Mouse (Mus musculus) adrenal gland, postnatal 14 days (tissue): Measurements from ENCODE around the gene Chm. TPM values are rescaled to one million over a fixed set of nuclear protein-coding genes. Genes with fewer than 3 reads are reported as not detected.
A peak's percentile ranks its signal among the peaks of the same experiment; 100 is the strongest.
"Not testable (repeated sequence)": the region's sequence is repeated elsewhere in the genome, so short reads cannot be mapped to it uniquely, and the experiment has no call there.

Experiments
- DNase-seq: peaks from one replicate; pipeline ENCODE4 v3.0.0; 2021; ENCODE audit warnings: mixed read lengths
- long read RNA-seq, 2 experiments: library from polyadenylated mRNA; stranded (forward); transcript quantifications; one replicate each; pipeline ENCODE4 v2.0.0; 2021
- microRNA-seq, 2 experiments: library from miRNA; unstranded; fragments of <30 nt; microRNA quantifications; one replicate each; pipeline ENCODE4 v1.2.0; 2021
- total RNA-seq: library from RNA; stranded (reverse); gene quantifications from 2 replicates; pipeline ENCODE4 v1.2.3, GENCODE M21; 2021

The Chm gene
- 14.5 and 15.9 TPM in 2 replicates for total RNA-seq
- long read RNA-seq, experiment 1, full-length matches to known transcripts, result 1 of 4 reads
- long read RNA-seq, experiment 1, partial matches to known transcripts, result 0 of 4 reads
- long read RNA-seq, experiment 1, other reads (novel, unspliced or antisense), result 3 of 4 reads
- long read RNA-seq, experiment 2, full-length matches to known transcripts, result 3 of 5 reads
- long read RNA-seq, experiment 2, partial matches to known transcripts, result 0 of 5 reads
- long read RNA-seq, experiment 2, other reads (novel, unspliced or antisense), result 2 of 5 reads

DNA sequence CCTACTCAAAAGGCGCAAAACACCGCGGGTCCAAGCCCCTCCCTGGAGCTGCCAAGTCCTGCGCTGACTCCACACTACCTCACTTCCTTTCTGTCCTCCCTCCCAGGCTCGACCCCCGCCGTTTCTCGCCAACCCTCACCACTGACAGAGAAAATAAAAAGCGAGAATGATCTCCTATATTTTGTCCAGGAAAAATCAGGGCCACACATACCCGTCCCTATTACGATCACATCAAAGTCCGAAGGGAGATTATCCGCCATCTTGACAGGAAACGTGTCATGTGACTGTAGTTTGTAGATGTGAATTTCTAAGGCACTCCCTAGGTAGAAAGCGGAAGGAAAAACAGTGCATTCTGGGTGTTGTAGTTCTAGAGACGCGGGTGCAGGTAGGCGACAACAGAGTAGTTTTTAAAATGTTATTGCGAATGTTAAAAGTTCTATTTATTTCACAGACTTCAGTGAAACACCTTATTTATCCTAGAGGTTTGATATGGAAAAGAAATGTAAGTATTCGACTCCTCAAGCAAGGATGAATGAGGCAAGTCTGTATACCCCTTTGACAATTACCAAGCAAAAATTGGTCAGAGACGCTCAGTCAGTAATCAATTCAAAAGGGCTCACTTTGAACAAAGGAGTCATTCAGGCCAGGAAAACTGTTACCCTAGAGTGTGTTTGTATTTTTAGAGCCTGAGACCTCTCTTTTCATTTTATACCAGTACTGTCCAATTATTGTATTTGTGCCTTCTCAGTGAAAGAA is at the start of gene Chm:
Gene Chm (minus strand): TSS at position 288 of the 756 bp plus-strand sequence.
- DNase-seq, result peak; percentile 52

DNA sequence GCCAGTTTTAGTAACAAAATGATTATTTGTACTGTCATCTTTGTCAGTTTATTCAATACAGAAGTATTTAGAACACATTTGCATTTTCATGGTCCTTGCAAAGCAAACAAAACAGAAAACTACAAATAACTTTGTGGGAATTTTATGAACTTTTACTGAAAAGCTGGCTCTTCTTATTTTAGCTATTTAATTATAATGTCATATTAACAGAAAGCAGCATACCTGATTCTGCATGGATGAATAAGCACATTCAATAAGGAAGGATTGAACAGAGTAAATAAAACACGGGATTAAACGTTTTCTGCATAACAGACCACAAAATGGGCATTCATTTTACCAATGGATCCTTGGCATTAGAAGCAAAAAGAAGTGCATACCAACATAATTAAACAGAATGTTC is 8.6 kb upstream of the Chm start:
- no peak for DNase-seq

DNA sequence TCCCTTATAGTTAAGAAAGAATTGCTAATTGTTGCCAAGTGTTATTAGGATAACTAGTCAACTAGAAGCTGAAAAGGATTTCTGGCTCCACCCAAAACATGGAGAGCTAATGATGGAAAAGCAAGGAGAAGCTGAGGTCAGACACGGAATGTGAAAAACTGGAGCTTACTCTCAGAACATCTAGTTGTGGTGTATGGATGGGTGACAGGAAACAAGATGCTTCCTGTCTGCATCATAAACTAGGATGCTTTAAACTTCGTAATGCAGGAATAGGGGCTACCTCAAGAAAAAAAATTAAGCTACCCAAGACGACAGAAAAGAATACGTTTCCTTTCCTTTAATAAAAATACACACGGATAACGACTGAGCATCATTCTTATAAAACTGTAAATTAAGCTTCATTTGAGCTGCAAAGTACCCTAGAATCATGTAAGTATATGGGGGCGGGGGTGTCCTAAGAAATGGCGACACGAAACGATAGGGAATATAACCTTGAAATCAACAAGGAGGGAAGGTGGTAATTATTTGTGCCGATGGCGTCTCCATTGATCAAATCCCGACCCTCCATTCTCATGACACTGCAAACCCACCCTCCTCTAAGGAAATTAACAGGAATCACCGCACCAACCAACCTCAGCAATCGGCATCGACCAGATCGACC is 618 bp downstream of the Chm start:
- no peak for DNase-seq

DNA sequence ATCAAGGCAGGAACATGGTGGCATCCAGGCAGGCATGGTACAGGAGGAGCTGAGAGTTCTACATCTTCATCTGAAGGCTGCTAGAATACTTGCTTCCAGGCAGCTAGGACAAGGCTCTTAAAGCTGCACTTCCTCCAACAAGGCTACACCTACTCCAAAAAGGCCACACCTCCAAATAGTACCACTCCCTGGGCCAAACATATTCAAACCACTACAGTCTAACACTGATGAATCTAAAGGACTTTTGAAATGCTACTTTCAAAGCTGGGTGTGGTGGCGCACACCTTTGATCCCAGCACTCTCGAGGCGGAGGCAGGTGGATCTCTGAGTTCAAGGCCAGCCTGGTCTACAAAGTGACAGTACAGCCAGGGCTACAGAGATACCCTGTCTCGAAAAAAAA is 4.5 kb downstream of the Chm start:
- not testable (repeated sequence) for DNase-seq

DNA sequence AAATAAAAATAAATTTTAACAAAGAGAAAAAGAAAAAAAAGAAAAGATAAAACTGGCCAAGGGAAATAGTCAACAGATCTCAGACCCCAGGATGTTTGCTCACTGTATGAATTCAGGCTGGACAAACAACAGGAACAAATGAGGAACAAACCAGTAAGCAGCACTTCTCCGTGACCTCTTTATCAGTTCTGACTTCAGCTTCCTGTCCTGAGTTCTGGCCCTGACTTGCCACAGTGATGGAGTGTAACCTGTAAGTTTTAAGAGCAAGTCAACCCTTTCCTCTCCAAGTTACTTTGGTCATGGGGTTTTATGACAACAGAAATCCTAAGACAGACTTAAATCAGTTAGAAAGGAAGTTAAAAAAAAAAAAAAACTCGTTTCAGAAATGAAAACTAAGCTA is 12.6 kb downstream of the Chm start:
- no peak for DNase-seq

DNA sequence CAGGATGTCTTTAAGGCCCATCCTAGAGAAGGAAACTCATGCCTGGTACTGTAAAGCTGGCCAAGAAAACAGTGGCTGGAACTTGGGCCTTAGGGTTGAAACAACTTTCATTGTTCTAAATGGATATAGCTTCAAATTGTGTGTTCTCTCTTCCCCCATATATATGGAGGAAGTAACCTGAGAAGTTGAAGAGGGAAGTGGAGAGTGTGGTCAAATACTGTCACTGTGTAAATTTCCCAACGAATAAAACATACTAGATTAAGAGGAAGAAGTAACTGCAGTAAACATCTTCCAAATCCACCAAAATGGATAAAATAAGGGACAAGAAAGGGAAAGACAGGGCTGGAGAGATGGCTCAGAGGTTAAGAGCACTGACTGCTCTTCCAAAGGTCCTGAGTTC is 13.0 kb downstream of the Chm start:
- DNase-seq, result no peak

DNA sequence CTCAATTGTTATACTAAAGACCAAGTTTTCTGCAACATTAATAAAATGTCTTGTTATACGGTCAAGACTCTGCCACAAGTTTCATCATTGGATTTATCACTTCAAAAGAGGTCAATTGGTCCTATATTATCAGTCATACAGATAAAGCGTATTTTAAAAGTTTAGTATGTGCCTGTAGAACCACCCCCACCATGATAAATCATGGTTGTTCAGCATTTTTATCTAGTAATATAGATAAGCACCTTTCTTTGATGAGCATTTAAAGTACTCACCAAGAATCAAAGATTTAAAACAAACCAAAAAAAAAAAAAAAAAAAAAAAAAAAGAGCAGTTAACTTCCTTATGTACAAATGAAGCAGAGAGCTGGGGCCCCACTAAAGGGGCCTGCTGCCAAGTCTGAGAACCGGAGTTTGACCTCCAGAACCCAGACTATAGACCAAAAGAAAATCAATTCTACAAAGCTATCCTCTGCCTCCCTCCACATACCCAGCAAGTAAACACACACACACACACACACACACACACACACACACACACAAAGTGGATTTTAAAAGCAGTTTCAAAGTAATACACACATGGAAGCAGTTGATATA is 25.0 kb downstream of the Chm start:
- no peak for DNase-seq

DNA sequence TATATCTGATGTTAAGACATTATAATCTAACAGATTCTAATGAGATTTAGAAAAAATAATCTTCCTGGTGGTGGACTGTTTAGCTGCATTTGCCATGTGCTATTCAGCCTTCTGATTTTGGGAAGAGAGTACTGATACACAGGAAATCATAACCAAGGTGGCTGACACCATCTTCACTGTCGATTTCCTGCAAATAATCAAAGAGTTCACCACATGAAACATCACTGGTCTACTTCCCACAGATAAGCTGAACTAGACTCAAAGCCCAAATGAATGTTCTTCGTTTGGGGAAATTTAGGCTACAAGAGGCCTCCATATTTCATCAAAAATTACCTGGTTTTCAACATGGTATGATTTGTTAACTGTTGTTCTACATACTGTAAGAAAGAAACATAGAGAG is 101.1 kb downstream of the Chm start:
- DNase-seq, result no peak

DNA sequence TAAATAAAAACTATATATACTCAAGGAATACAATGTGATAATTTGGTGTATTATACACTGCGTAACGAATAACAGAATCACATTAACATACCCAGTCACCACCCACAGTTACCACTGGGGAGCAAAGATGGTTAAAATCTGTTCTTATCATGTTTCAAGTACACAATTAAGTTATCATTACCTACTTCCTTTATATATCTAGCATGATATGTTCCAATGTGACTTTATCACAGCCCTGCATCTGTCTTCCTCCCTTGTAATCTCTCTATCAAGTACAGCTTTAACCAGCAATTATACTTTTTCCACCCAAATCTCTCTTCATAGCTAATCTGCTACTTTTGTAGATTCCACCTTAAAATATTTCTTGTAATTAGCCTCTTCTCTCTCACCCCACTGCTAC is 109.3 kb downstream of the Chm start:
- no peak for DNase-seq

DNA sequence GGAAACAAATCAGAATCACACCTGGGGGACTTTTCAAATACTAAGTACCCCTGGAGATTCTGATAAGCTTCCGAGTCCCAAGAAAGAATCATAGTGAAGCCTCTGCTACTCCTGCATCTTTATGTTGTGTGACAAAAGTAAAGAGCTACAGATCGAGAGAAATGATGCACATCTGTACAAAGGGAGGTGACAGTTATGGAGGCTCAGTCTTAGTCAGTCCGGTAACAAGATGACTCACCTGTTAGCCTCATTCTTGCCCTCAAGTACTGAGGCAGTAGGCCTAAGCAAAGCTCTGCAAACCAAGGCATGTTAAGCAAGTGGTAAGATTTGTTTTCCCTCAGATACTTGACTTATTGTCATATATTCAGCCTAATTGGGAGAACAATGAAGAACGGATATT is 110.5 kb downstream of the Chm start:
- no peak for DNase-seq

DNA sequence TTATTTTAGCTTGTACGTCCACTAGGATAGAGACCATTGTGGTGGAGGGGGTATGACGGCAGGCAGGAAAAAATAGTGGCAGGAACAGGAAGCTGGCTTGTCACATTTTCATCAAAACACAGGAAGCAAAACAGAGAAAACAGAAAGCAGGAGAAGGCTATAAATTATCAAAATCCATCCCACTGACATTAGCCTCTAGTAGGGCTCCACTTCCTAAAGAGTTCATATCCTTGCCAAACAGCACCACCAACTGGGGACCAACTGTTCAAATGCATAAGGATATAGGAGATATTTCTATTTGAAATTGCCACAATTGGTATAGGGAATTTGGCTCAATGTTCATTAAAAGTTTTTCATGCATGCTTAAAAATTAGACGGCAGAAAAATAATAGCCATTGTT is 181.7 kb downstream of the Chm start:
- DNase-seq, result no peak

DNA sequence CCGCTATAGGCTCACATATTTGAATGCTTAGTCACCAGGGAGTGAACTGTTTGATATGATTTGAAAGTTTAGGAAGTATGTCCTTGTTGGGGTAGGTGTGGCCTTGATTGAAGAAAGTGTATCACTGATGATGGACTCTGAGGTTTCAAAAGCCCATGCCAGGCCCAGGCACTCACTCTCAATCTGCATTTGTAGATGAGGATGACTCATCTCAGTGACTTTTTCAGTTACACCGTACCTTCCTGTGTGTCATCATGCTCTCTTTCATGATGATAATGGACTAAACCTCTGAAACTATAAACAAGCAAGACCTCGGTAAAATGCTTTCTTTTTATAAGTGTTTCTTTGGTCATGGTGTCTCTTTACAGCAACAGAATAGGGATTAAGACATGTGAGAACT is 183.1 kb downstream of the Chm start:
- no peak for DNase-seq

Small RNAs within 50 kb of the gene (microRNA-seq; reads per million reads assigned to microRNA genes)
- 2,692 to 3,133 reads per million in 2 experiments for gene Mir361

Other genes starting within 250 kb of the Chm start
- gene Dach2, start 112.0 kb upstream of the Chm start, total RNA-seq, result 0.89 and 1.1 TPM in 2 replicates